Mouse (Mus musculus) olfactory bulb, adult 2 months (tissue): ENCODE measurements around the gene Mxd1. TPM values are rescaled to one million over a fixed set of nuclear protein-coding genes. Genes with fewer than 3 reads are reported as not detected.

Source experiments
- H3K27ac ChIP-seq: fragments of 200-500 bp; 2 replicates; pipeline ENCODE4 v1.5.1; 2012; ENCODE audit warnings: low read depth, low read length; ENCODE audit not compliant: insufficient read depth
- H3K4me1 ChIP-seq: fragments of 200-500 bp; 2 replicates; pipeline ENCODE4 v1.6.1; 2012; ENCODE audit warnings: low read length; ENCODE audit not compliant: control insufficient read depth, insufficient read depth
- H3K4me3 ChIP-seq: fragments of 200-500 bp; 2 replicates; pipeline ENCODE4 v1.5.1; 2012; ENCODE audit warnings: mild to moderate bottlenecking, low read depth, low read length, moderate library complexity; ENCODE audit not compliant: insufficient read depth
- CTCF ChIP-seq: fragments of 200-500 bp; IDR thresholded peaks from 2 replicates; pipeline ENCODE4 v1.5.1; 2012; ENCODE audit warnings: low read depth, mild to moderate bottlenecking, low read length, moderate library complexity; ENCODE audit not compliant: insufficient read depth
- POLR2A ChIP-seq: fragments of 200-500 bp; IDR thresholded peaks from 2 replicates; pipeline ENCODE4 v1.6.1; 2012; ENCODE audit warnings: mild to moderate bottlenecking, low read depth, low read length, moderate library complexity; ENCODE audit not compliant: insufficient read depth
- WGBS: fragments of 180-500 bp; shearing (Covaris S2); methylation state at CpG from one replicate; pipeline ENCODE4 v1.1.7; 2018; 5-methylcytosine and 5-hydroxymethylcytosine counted together
- polyA plus RNA-seq: library from polyadenylated mRNA; stranded (reverse); fragments of >200 nt; gene quantifications from 2 replicates; pipeline ENCODE4 v1.2.4, GENCODE M21; 2012; ENCODE audit warnings: low replicate concordance; ENCODE audit not compliant: missing spikeins, insufficient read depth, insufficient read length

The Mxd1 gene
- polyA plus RNA-seq, 1 experiment = not detected

DNA sequence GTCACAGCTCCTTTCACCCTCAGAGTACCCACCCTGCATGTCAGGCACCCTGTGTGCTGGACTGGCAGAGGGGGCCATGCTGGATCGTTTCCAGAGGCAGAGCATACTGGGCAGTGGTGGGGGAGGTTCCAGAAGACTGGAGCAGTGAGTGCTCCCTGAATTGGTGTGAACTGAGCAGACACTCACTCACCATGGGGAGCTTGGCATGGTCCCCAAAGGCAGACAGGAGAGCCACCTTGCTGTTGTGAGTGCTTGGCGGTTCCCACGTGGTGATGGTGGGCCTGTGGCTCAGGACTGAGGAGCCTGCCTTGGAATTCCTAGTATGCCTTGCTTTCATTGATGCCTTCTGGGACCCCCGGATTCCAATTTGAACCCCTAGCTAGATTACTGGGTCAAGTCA is 45.8 kb downstream of the Mxd1 start:
- TF ChIP-seq CTCF = no peak
- H3K27ac ChIP-seq = no peak overlapping the region
- no peak overlapping the region for H3K4me3 ChIP-seq
- 93% methylated on average over 4 of the region's 4 CpGs for WGBS
- H3K4me1 ChIP-seq = peaks cover 14% of the 10 kb centered on the region

DNA sequence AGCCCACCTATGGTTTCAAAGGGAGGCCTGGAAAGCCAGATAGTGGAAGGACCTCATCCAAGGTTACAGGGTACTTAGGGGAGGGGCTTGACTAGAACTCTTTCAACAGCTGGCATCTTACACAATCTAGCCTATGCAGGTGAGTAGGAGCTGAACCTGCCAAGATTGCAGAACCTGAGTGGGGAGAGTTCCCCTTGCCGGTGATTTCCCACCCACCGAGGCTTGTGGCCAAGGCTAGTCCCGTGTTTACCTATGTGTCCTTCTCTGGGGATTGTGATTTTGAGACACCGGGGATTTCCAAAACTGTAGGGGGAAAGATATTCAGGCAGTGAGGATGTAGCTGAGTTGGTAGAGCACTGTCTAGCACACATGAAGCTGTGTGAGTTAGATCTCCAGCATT is 53.7 kb downstream of the Mxd1 start:
- Histone ChIP-seq H3K27ac (no peak overlapping the region), H3K4me3 (no peak overlapping the region), H3K4me1 (peaks cover 5% of the 10 kb centered on the region; the same call in 1 of the 2 replicates)
- TF ChIP-seq POLR2A (no peak), CTCF (no peak)
- 91% methylated on average over 4 of the region's 4 CpGs for WGBS

DNA sequence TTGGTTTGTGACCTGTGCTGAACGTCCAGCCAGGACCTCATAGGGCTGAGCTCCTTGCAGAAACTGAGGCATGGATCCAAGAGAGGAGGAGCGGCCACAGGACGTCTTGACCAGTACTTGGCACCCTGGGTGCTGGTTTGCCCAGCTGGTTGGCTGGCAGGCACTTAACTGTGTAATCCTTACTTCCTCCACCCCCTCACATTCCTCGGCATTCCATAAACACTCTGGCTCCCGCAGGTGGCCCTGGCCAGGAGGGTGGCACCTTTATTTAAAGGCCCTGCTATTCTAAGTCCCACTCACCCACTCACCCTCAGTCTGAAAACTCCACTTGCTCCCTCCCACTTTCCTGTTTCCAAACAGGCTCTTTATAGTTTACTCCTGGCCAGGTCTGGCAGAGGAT is 58.2 kb downstream of the Mxd1 start:
- H3K27ac ChIP-seq = no peak overlapping the region
- WGBS = 47% methylated on average over 5 of the region's 5 CpGs
- peaks cover 6% of the 10 kb centered on the region; the same call in 1 of the 2 replicates for H3K4me1 ChIP-seq
- TF ChIP-seq CTCF (no peak), POLR2A (no peak)
- H3K4me3 ChIP-seq = no peak overlapping the region

GRCm38 (mm10) chr6:86609235-86609634 is 59.7 kb downstream of the Mxd1 start:
- peaks cover 9% of the 10 kb centered on the region; the same call in 1 of the 2 replicates for H3K4me1 ChIP-seq
- 92% methylated on average over 6 of the region's 6 CpGs for WGBS
- no peak overlapping the region for H3K27ac ChIP-seq
- TF ChIP-seq CTCF (no peak), POLR2A (no peak)
- no peak overlapping the region for H3K4me3 ChIP-seq

DNA sequence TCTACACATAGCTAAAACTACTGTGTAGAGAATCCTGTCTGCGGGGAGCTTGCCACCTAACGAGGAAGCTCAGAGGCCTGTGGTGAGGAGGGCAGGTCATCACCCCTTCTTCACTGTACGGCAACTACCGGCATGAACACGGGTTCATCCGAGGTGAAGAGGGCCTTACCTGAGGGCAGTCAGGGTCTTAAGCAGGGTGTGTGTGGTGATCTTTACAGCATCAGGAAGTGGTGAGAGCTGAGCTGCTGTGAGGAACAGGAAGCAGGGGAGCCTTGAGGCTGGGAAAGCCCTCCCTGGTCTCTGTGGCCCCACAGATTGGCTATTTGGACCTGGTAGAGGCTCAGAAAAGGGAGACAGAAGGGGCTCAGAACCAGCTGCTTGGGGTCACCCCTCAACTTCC is 61.5 kb downstream of the Mxd1 start:
- Histone ChIP-seq H3K4me3 (no peak overlapping the region), H3K4me1 (peaks cover 9% of the 10 kb centered on the region; the same call in 1 of the 2 replicates), H3K27ac (no peak overlapping the region)
- no peak for TF ChIP-seq POLR2A
- WGBS = 90% methylated on average over 6 of the region's 6 CpGs

DNA sequence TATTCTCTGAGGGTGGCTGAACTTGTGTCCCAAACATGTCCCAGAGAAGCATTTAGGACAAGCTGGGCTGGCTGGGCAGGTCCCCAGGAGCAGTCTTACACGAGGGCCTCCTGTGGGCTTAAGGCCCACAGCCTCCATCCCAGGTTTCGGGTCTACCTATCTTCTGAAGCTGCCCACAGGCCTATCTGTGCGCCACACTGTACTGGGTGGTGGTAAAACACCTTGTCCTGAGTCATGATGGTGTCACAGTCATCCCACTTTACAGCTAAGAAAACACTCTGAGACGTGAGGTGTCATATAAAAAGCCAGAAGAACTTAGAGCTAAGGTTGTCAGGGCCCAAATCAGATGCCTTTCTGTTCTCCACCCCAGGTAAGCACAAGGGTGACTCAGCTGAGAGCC is 62.7 kb downstream of the Mxd1 start:
- TF ChIP-seq POLR2A (no peak), CTCF (no peak)
- Histone ChIP-seq H3K4me3 (no peak overlapping the region), H3K27ac (no peak overlapping the region), H3K4me1 (peaks cover 9% of the 10 kb centered on the region; the same call in 1 of the 2 replicates)
- 83% methylated on average over 4 of the region's 4 CpGs for WGBS

GRCm38 (mm10) chr6:86605260-86605659 is 63.7 kb downstream of the Mxd1 start:
- no peak for TF ChIP-seq POLR2A
- no peak for TF ChIP-seq CTCF
- Histone ChIP-seq H3K27ac (no peak overlapping the region), H3K4me3 (no peak overlapping the region), H3K4me1 (peaks cover 3% of the 10 kb centered on the region; the same call in 1 of the 2 replicates)
- WGBS = 57% methylated on average over 7 of the region's 7 CpGs

DNA sequence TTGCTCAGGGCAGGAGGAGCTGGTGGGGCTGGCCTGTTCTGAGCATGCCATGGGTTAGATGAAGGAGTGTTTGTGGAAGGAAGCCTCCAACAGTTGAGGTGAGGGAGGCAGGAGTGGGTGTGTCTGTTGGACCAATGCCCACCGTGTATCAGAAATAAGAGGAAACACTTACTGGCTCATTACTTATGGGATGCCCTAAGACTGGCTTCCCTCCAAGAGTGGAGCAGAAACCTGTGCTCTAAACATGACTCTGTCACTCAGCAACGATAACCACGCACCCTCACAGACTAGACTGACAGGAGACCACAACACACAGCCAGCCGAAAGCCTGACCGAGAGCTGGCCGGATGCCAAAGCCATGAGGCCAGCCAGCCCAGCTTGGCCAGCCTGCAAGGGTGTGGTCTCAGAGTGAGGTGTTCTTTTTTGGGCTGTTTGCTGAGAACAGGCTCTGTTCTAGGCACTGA is 69.0 kb downstream of the Mxd1 start:
- H3K4me3 ChIP-seq = no peak overlapping the region
- H3K27ac ChIP-seq = no peak overlapping the region
- TF ChIP-seq POLR2A (no peak), CTCF (no peak)
- 30% methylated on average over 6 of the region's 6 CpGs for WGBS
- no peaks in the 10 kb centered on the region; the same call in 1 of the 2 replicates for H3K4me1 ChIP-seq

DNA sequence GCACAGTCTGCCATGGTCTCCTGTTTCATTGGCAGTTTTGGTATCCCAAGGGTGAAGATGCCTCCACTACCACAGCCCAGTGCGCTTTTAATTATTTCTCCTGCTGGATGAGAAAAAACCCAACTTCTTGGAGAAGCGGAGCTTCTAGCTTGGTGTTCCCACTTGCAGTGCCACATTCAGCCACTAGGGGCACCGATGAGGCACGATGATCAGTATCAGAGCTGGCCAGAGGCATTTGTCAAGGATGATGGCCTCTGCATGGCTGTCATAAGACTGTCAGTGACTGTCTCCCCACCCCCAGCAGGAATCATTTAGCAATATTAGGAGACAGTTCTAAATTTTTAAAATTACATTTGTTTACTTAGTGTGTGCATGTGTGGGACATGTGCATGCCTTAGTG is 69.8 kb downstream of the Mxd1 start:
- WGBS = 22% methylated on average over 4 of the region's 4 CpGs
- no peak overlapping the region for H3K4me3 ChIP-seq
- TF ChIP-seq POLR2A (no peak), CTCF (peak; percentile 46; the same call in 1 of the 2 replicates)

GRCm38 (mm10) chr6:86598742-86599193 is 70.2 kb downstream of the Mxd1 start:
- Histone ChIP-seq H3K4me1 (no peaks in the 10 kb centered on the region; the same call in 1 of the 2 replicates), H3K4me3 (no peak overlapping the region), H3K27ac (no peak overlapping the region)
- TF ChIP-seq CTCF (no peak), POLR2A (no peak)
- WGBS = 83% methylated on average over 5 of the region's 5 CpGs

More for the DNA sequence above, 69.8 kb downstream of the Mxd1 start:
- Histone ChIP-seq H3K4me1 (no peaks in the 10 kb centered on the region; the same call in 1 of the 2 replicates), H3K27ac (no peak overlapping the region)

Other genes with a start within 250 kb of the Mxd1 start
- gene Gm44790, start 242.5 kb downstream of the Mxd1 start, polyA plus RNA-seq = not detected in 2 replicates
- not detected in 2 replicates for gene C87436, start 230.8 kb downstream of the Mxd1 start, polyA plus RNA-seq
- not detected in 2 replicates for gene Pcbp1, start 142.8 kb downstream of the Mxd1 start, polyA plus RNA-seq
- gene Asprv1, start 41.0 kb downstream of the Mxd1 start, polyA plus RNA-seq = not detected in 2 replicates
- gene Snrnp27, start 15.4 kb upstream of the Mxd1 start, polyA plus RNA-seq = not detected in 2 replicates
- gene Gmcl1, start 64.2 kb upstream of the Mxd1 start, polyA plus RNA-seq = not detected in 2 replicates
- gene Anxa4, start 124.4 kb upstream of the Mxd1 start, polyA plus RNA-seq = not detected in 2 replicates
- 156 and 498 TPM in 2 replicates for gene Aak1, start 180.4 kb upstream of the Mxd1 start, polyA plus RNA-seq